20 mouse cellular contexts compared by ENCODE assay signal in genomic region chr11:119072986-119073385, GRCm38 (mm10). TPM values are rescaled to one million over a fixed set of nuclear protein-coding genes. Genes with fewer than 3 reads are reported as not detected.
A peak's percentile ranks its signal among the peaks of the same experiment; 100 is the strongest.
DNase-seq lines count a peak whose midpoint lies in the region; ATAC-seq and TF ChIP-seq lines count a peak whose summit lies in the region.
"Had no signal": no experiment of that assay in that cellular context is flagged by ENCODE, and none has a peak within 500 bp of the region (broad histone marks: within the 10 kb centered on the region; RNA-seq: fewer than 3 reads in every experiment).

No protein-coding gene starts in this region.

- no peaks in the 10 kb centered on the region for H3K36me3 ChIP-seq in forebrain, embryonic 14.5 days (ENCODE audit: control insufficient read depth, insufficient read depth, low read length)
- no peaks in the 10 kb centered on the region for H3K36me3 ChIP-seq in forebrain, embryonic 11.5 days (ENCODE audit: control insufficient read depth, insufficient read depth, low read length)
- no peaks in the 10 kb centered on the region for H3K36me3 ChIP-seq in hindbrain, postnatal 0 days (ENCODE audit: insufficient read depth, low read length)
- no peaks in the 10 kb centered on the region for H3K36me3 ChIP-seq in hindbrain, embryonic 11.5 days (ENCODE audit: control insufficient read depth, insufficient read depth, low read length)
- H3K36me3 ChIP-seq in stomach, embryonic 16.5 days (ENCODE audit: control insufficient read depth, insufficient read depth, low read length): no peaks in the 10 kb centered on the region
- H3K36me3 ChIP-seq in stomach, postnatal 0 days (ENCODE audit: control insufficient read depth, insufficient read depth, low read length): no peaks in the 10 kb centered on the region

- no peak for TF ChIP-seq EP300 in stomach, postnatal 0 days (optimal IDR thresholded peaks at IDR 0.05)

- peak overlapping the region; percentile 35; the same call in 1 of the 2 replicates for H3K9ac ChIP-seq in forebrain, embryonic 14.5 days (ENCODE audit: low read length)
- H3K9ac ChIP-seq in forebrain, embryonic 11.5 days (ENCODE audit: low read length): no peak overlapping the region
- H3K9ac ChIP-seq in hindbrain, postnatal 0 days (replicated peaks; ENCODE audit: low read length): no peak overlapping the region
- no peak overlapping the region for H3K9ac ChIP-seq in hindbrain, embryonic 11.5 days (ENCODE audit: low read depth, low read length)
- H3K9ac ChIP-seq in stomach, embryonic 16.5 days (ENCODE audit: low read length): peak overlapping the region; percentile 4; the same call in 1 of the 2 replicates
- no peak overlapping the region for H3K9ac ChIP-seq in stomach, postnatal 0 days (ENCODE audit: low read length)
- H3K9ac ChIP-seq: forebrain, embryonic 13.5 days; forebrain, postnatal 0 days had no signal

- no peaks in the 10 kb centered on the region for H3K27me3 ChIP-seq in forebrain, embryonic 14.5 days (replicated peaks; ENCODE audit: control insufficient read depth, insufficient read depth, low read length)
- no peaks in the 10 kb centered on the region for H3K27me3 ChIP-seq in forebrain, embryonic 11.5 days (ENCODE audit: control insufficient read depth, insufficient read depth, low read length)
- H3K27me3 ChIP-seq in hindbrain, postnatal 0 days (ENCODE audit: insufficient read depth, low read length): no peaks in the 10 kb centered on the region
- no peaks in the 10 kb centered on the region; the same call in 1 of the 2 replicates for H3K27me3 ChIP-seq in hindbrain, embryonic 11.5 days (ENCODE audit: control insufficient read depth, insufficient read depth, low read length)
- no peaks in the 10 kb centered on the region for H3K27me3 ChIP-seq in stomach, embryonic 16.5 days (ENCODE audit: control insufficient read depth, insufficient read depth, low read length)
- no peaks in the 10 kb centered on the region for H3K27me3 ChIP-seq in stomach, postnatal 0 days (ENCODE audit: control insufficient read depth, insufficient read depth, low read length)
- H3K27me3 ChIP-seq: forebrain, embryonic 13.5 days had no signal

- H3K27ac ChIP-seq in forebrain, embryonic 14.5 days (ENCODE audit: low read depth, low read length): no peak overlapping the region
- no peak overlapping the region for H3K27ac ChIP-seq in forebrain, embryonic 11.5 days (ENCODE audit: low read depth, low read length)
- H3K27ac ChIP-seq in hindbrain, postnatal 0 days: no peak overlapping the region
- H3K27ac ChIP-seq in hindbrain, embryonic 11.5 days (ENCODE audit: low read depth, low read length): no peak overlapping the region
- H3K27ac ChIP-seq in stomach, embryonic 16.5 days (ENCODE audit: low read length): no peak overlapping the region
- no peak overlapping the region for H3K27ac ChIP-seq in stomach, postnatal 0 days (replicated peaks)
- H3K27ac ChIP-seq: embryonic facial prominence, embryonic 10.5 days; embryonic facial prominence, embryonic 13.5 days; forebrain, embryonic 13.5 days; gastrocnemius, adult 2 months had no signal

- no peak overlapping the region for H3K4me2 ChIP-seq in forebrain, embryonic 14.5 days (ENCODE audit: low read length)
- H3K4me2 ChIP-seq in forebrain, embryonic 11.5 days (ENCODE audit: low read depth, low read length, severe bottlenecking): no peak overlapping the region
- H3K4me2 ChIP-seq in hindbrain, postnatal 0 days (ENCODE audit: low read depth, low read length): no peak overlapping the region
- no peak overlapping the region for H3K4me2 ChIP-seq in hindbrain, embryonic 11.5 days (replicated peaks; ENCODE audit: low read depth, low read length)
- H3K4me2 ChIP-seq in stomach, embryonic 16.5 days (ENCODE audit: low read depth, low read length): no peak overlapping the region
- H3K4me2 ChIP-seq in stomach, postnatal 0 days (replicated peaks; ENCODE audit: low read depth): no peak overlapping the region
- H3K4me2 ChIP-seq: embryonic facial prominence, embryonic 13.5 days; forebrain, embryonic 13.5 days; heart, embryonic 11.5 days had no signal

- no peak for TF ChIP-seq CTCF in hindbrain, postnatal 0 days (IDR thresholded peaks at IDR 0.05; ENCODE audit: low read depth)
- no peak for TF ChIP-seq CTCF in stomach, postnatal 0 days (IDR thresholded peaks at IDR 0.05; ENCODE audit: low read depth)

- 50% methylated on average over 6 of the region's 6 CpGs for WGBS in forebrain, embryonic 14.5 days
- 74% methylated on average over 6 of the region's 6 CpGs for WGBS in forebrain, embryonic 11.5 days
- 37% methylated on average over 6 of the region's 6 CpGs for WGBS in hindbrain, postnatal 0 days
- 70% methylated on average over 6 of the region's 6 CpGs for WGBS in hindbrain, embryonic 11.5 days
- WGBS in stomach, embryonic 16.5 days: 58% methylated on average over 6 of the region's 6 CpGs
- whole genome bisulfite sequencing in stomach, postnatal 0 days: 56% methylated on average over 6 of the region's 6 CpGs

- no peak overlapping the region for H3K4me3 ChIP-seq in forebrain, embryonic 14.5 days (ENCODE audit: low read depth, low read length)
- H3K4me3 ChIP-seq in forebrain, embryonic 11.5 days (ENCODE audit: low read depth, low read length): no peak overlapping the region
- no peak overlapping the region for H3K4me3 ChIP-seq in hindbrain, postnatal 0 days (ENCODE audit: low read length)
- no peak overlapping the region for H3K4me3 ChIP-seq in hindbrain, embryonic 11.5 days (ENCODE audit: low read depth, low read length)
- no peak overlapping the region for H3K4me3 ChIP-seq in stomach, embryonic 16.5 days (replicated peaks; ENCODE audit: low read length)
- no peak overlapping the region for H3K4me3 ChIP-seq in stomach, postnatal 0 days (ENCODE audit: low read depth, low read length)
- H3K4me3 ChIP-seq: embryonic facial prominence, embryonic 10.5 days; embryonic facial prominence, embryonic 13.5 days; erythroblast, embryonic 14.5 days; forebrain, embryonic 13.5 days; gastrocnemius, adult 2 months had no signal

- no peak for DNase-seq in forebrain, embryonic 14.5 days (ENCODE audit: low spot score)
- no peak for DNase-seq in forebrain, embryonic 11.5 days (ENCODE audit: low spot score)
- peak; percentile 32 for DNase-seq in hindbrain, postnatal 0 days (ENCODE audit: low spot score)
- no peak for DNase-seq in hindbrain, embryonic 11.5 days (ENCODE audit: low spot score)
- DNase-seq in stomach, postnatal 0 days (ENCODE audit: low spot score): no peak
- DNase-seq: adrenal gland, adult 2 months; cerebellum, adult 11 months; cerebellum, adult 8-10 months; embryo, embryonic 11 days; forebrain, postnatal 0 days; gastrocnemius, postnatal 14 days; heart, adult 11 months had no signal

- H3K4me1 ChIP-seq in forebrain, embryonic 14.5 days (ENCODE audit: control insufficient read depth, insufficient read depth, low read length): peaks cover 4% of the 10 kb centered on the region
- H3K4me1 ChIP-seq in forebrain, embryonic 11.5 days (replicated peaks; ENCODE audit: control insufficient read depth, insufficient read depth, low read length): no peaks in the 10 kb centered on the region
- H3K4me1 ChIP-seq in hindbrain, postnatal 0 days (ENCODE audit: insufficient read depth, low read length): no peaks in the 10 kb centered on the region
- H3K4me1 ChIP-seq in hindbrain, embryonic 11.5 days (replicated peaks; ENCODE audit: control insufficient read depth, insufficient read depth, low read length): peaks cover under 1% of the 10 kb centered on the region; the same call in 1 of the 2 replicates
- H3K4me1 ChIP-seq in stomach, embryonic 16.5 days (ENCODE audit: control insufficient read depth, insufficient read depth, low read length): peaks cover 16% of the 10 kb centered on the region
- H3K4me1 ChIP-seq in stomach, postnatal 0 days (replicated peaks; ENCODE audit: control insufficient read depth, insufficient read depth): no peaks in the 10 kb centered on the region

- no peak for ATAC-seq in forebrain, embryonic 14.5 days
- ATAC-seq in forebrain, embryonic 11.5 days (replicated peaks; ENCODE audit: low FRiP score): no peak
- no peak for ATAC-seq in hindbrain, postnatal 0 days
- ATAC-seq in hindbrain, embryonic 11.5 days (ENCODE audit: low FRiP score): no peak
- ATAC-seq in stomach, embryonic 16.5 days (ENCODE audit: insufficient read depth, low FRiP score): no peak
- no peak for ATAC-seq in stomach, postnatal 0 days (ENCODE audit: low FRiP score, low TSS enrichment)
- ATAC-seq: CD4-positive, CD25-positive, alpha-beta regulatory T cell, adult 4 months; forebrain, embryonic 13.5 days; forebrain, postnatal 0 days had no signal

- H3K9me3 ChIP-seq in forebrain, embryonic 14.5 days (replicated peaks; ENCODE audit: control insufficient read depth, low read length): no peaks in the 10 kb centered on the region
- H3K9me3 ChIP-seq in forebrain, embryonic 11.5 days (ENCODE audit: control insufficient read depth, low read length): no peaks in the 10 kb centered on the region
- H3K9me3 ChIP-seq in hindbrain, postnatal 0 days (ENCODE audit: low read length): no peaks in the 10 kb centered on the region
- H3K9me3 ChIP-seq in hindbrain, embryonic 11.5 days (ENCODE audit: control insufficient read depth, low read length): no peaks in the 10 kb centered on the region
- no peaks in the 10 kb centered on the region for H3K9me3 ChIP-seq in stomach, embryonic 16.5 days (replicated peaks; ENCODE audit: control insufficient read depth, low read length)
- no peaks in the 10 kb centered on the region for H3K9me3 ChIP-seq in stomach, postnatal 0 days (ENCODE audit: control insufficient read depth, low read length)
- H3K9me3 ChIP-seq: embryonic facial prominence, embryonic 13.5 days had no signal

RNA-seq across cellular contexts. Expression of gene Cbx4, which starts 13.0 kb away (rescaled TPM):
- 9.3 and 14.5 TPM in 2 replicates for polyA plus RNA-seq in forebrain, embryonic 14.5 days (2014; fragmentation: Nextera tagmentation; extraction: Ambion mirVana)
- polyA plus RNA-seq in forebrain, embryonic 11.5 days (2014; fragmentation: Nextera tagmentation; extraction: Ambion mirVana): 6.4 and 7.0 TPM in 2 replicates
- total RNA-seq in hindbrain, postnatal 0 days (2014; rRNA removed): 33.6 and 41.3 TPM in 2 replicates
- 22.4 and 23.7 TPM in 2 replicates for polyA plus RNA-seq in hindbrain, postnatal 0 days (2015; fragmentation: Nextera tagmentation; extraction: Ambion mirVana)
- polyA plus RNA-seq in hindbrain, embryonic 11.5 days (2014; fragmentation: Nextera tagmentation; extraction: Ambion mirVana): 5.4 and 7.1 TPM in 2 replicates
- 8.5 and 10.1 TPM in 2 replicates for polyA plus RNA-seq in stomach, embryonic 16.5 days (2015; fragmentation: Nextera tagmentation; extraction: Ambion mirVana)
- 9.6 and 11.2 TPM in 2 replicates for polyA plus RNA-seq in stomach, postnatal 0 days (2015; fragmentation: Nextera tagmentation; extraction: Ambion mirVana)

RNA-seq across cellular contexts. Expression of gene Cbx8, which starts 32.2 kb away (rescaled TPM):
- polyA plus RNA-seq in forebrain, embryonic 14.5 days (2014; fragmentation: Nextera tagmentation; extraction: Ambion mirVana): 12.8 and 15.0 TPM in 2 replicates
- polyA plus RNA-seq in forebrain, embryonic 11.5 days (2014; fragmentation: Nextera tagmentation; extraction: Ambion mirVana): 9.5 and 11.2 TPM in 2 replicates
- total RNA-seq in hindbrain, postnatal 0 days (2014; rRNA removed): 10.0 and 11.4 TPM in 2 replicates
- 6.5 and 7.6 TPM in 2 replicates for polyA plus RNA-seq in hindbrain, postnatal 0 days (2015; fragmentation: Nextera tagmentation; extraction: Ambion mirVana)
- polyA plus RNA-seq in hindbrain, embryonic 11.5 days (2014; fragmentation: Nextera tagmentation; extraction: Ambion mirVana): 9.1 and 9.3 TPM in 2 replicates
- polyA plus RNA-seq in stomach, embryonic 16.5 days (2015; fragmentation: Nextera tagmentation; extraction: Ambion mirVana): 5.8 and 6.4 TPM in 2 replicates
- 4.6 and 5.1 TPM in 2 replicates for polyA plus RNA-seq in stomach, postnatal 0 days (2015; fragmentation: Nextera tagmentation; extraction: Ambion mirVana)

RNA-seq across cellular contexts. Expression of gene Cbx2, which starts 50.2 kb away (rescaled TPM):
- polyA plus RNA-seq in forebrain, embryonic 14.5 days (2014; fragmentation: Nextera tagmentation; extraction: Ambion mirVana): 19.2 and 22.1 TPM in 2 replicates
- 101 and 103 TPM in 2 replicates for polyA plus RNA-seq in forebrain, embryonic 11.5 days (2014; fragmentation: Nextera tagmentation; extraction: Ambion mirVana)
- 14.6 and 18.9 TPM in 2 replicates for total RNA-seq in hindbrain, postnatal 0 days (2014; rRNA removed)
- 7.0 and 7.4 TPM in 2 replicates for polyA plus RNA-seq in hindbrain, postnatal 0 days (2015; fragmentation: Nextera tagmentation; extraction: Ambion mirVana)
- polyA plus RNA-seq in hindbrain, embryonic 11.5 days (2014; fragmentation: Nextera tagmentation; extraction: Ambion mirVana): 44.4 and 54.5 TPM in 2 replicates
- polyA plus RNA-seq in stomach, embryonic 16.5 days (2015; fragmentation: Nextera tagmentation; extraction: Ambion mirVana): 15.2 and 16.5 TPM in 2 replicates
- 5.1 and 5.3 TPM in 2 replicates for polyA plus RNA-seq in stomach, postnatal 0 days (2015; fragmentation: Nextera tagmentation; extraction: Ambion mirVana)

Comparison
In these comparisons a context has a peak if more than half of its experiments do, and no peak if none do; other contexts are left out.
1. H3K9ac ChIP-seq: peak in forebrain, embryonic 14.5 days (single experiment) and stomach, embryonic 16.5 days (single experiment); none in forebrain, embryonic 11.5 days (single experiment), hindbrain, postnatal 0 days (single experiment), hindbrain, embryonic 11.5 days (single experiment) and stomach, postnatal 0 days (single experiment).